Mouse (Mus musculus) stomach, embryonic 14.5 days (tissue): Measurements from ENCODE around the gene Taar4. TPM values are rescaled to one million over a fixed set of nuclear protein-coding genes. Genes with fewer than 3 reads are reported as not detected.

Source experiments
- ATAC-seq: fragments of 200-750 bp; cut with Nextera tagmentation; 2 replicates; pipeline ENCODE4 v1.8.0; 2017; ENCODE audit warnings: low read depth, moderate TSS enrichment; ENCODE audit not compliant: insufficient number of reproducible peaks, insufficient read depth, low FRiP score
- H3K27ac ChIP-seq: fragments of 300-500 bp; sonication (generic); 2 replicates; pipeline ENCODE4 v1.5.1; 2014; ENCODE audit warnings: mild to moderate bottlenecking, low read length, moderate library complexity, mixed read lengths
- H3K27me3 ChIP-seq: fragments of 300-500 bp; sonication (generic); 2 replicates; pipeline ENCODE4 v1.6.1; 2014; ENCODE audit warnings: low read length, control low read depth, mixed read lengths; ENCODE audit not compliant: control insufficient read depth, insufficient read depth
- H3K36me3 ChIP-seq: fragments of 300-500 bp; sonication (generic); 2 replicates; pipeline ENCODE4 v1.6.1; 2014; ENCODE audit warnings: mild to moderate bottlenecking, control low read depth, low read length, moderate library complexity, mixed read lengths; ENCODE audit not compliant: control insufficient read depth, insufficient read depth
- H3K4me1 ChIP-seq: fragments of 300-500 bp; sonication (generic); 2 replicates; pipeline ENCODE4 v1.6.1; 2014; ENCODE audit warnings: low read length, control low read depth, mixed read lengths; ENCODE audit not compliant: control insufficient read depth, insufficient read depth
- H3K4me2 ChIP-seq: fragments of 300-500 bp; sonication (generic); replicated peaks from 2 replicates; pipeline ENCODE4 v1.6.1; 2014; ENCODE audit warnings: low read depth, low read length, control low read depth
- H3K4me3 ChIP-seq: fragments of 300-500 bp; sonication (generic); 2 replicates; pipeline ENCODE4 v1.5.1; 2014; ENCODE audit warnings: low read depth, low read length, control low read depth
- H3K9ac ChIP-seq: fragments of 300-500 bp; sonication (generic); replicated peaks from 2 replicates; pipeline ENCODE4 v1.6.1; 2014; ENCODE audit warnings: low read depth, mild to moderate bottlenecking, control low read depth, low read length, moderate library complexity, mixed read lengths
- H3K9me3 ChIP-seq: fragments of 300-500 bp; sonication (generic); 2 replicates; pipeline ENCODE4 v1.6.1; 2016; ENCODE audit warnings: low read depth, low read length, control low read depth; ENCODE audit not compliant: control insufficient read depth
- WGBS: fragments of 180-500 bp; shearing (Covaris S2); extraction: QIAGEN DNeasy Blood & Tissue Kit; methylation state at CpG from one replicate; pipeline ENCODE4 v1.1.7; 2014; 5-methylcytosine and 5-hydroxymethylcytosine counted together
- polyA plus RNA-seq: library from polyadenylated mRNA; unstranded; fragments of >200 nt; fragmentation: Nextera tagmentation; extraction: Ambion mirVana; gene quantifications from 2 replicates; pipeline ENCODE4 v1.2.1, GENCODE M21; 2014

Taar4 gene
- polyA plus RNA-seq, 1 experiment from 2014 or later = not detected

- Histone ChIP-seq H3K4me2 (no peak within 1 kb of the TSS), H3K9me3 (no peaks in the 10 kb centered on the region), H3K27me3 (no peaks in the 10 kb centered on the region), H3K36me3 (no peaks in the 10 kb centered on the region), H3K4me1 (no peaks in the 10 kb centered on the region), H3K4me3 (no peak within 1 kb of the TSS), H3K27ac (no peak within 1 kb of the TSS), H3K9ac (no peak within 1 kb of the TSS)
- WGBS = 71% methylated on average over 8 of the region's 8 CpGs
- no peak for ATAC-seq
Measured at GRCm38 (mm10) chr10:23985546-23985945, 25.3 kb downstream of the Taar4 start, which contains the start of gene Taar6. TSS of gene Taar6 (minus strand) at chr10:23985646.

- Histone ChIP-seq H3K4me1 (no peaks in the 10 kb centered on the region), H3K4me2 (no peak overlapping the region), H3K36me3 (no peaks in the 10 kb centered on the region), H3K9me3 (no peaks in the 10 kb centered on the region), H3K27ac (no peak overlapping the region), H3K4me3 (no peak overlapping the region), H3K9ac (no peak overlapping the region), H3K27me3 (no peaks in the 10 kb centered on the region)
- no peak for ATAC-seq
- 78% methylated on average over 5 of the region's 5 CpGs for WGBS
Measured at GRCm38 (mm10) chr10:23986419-23986818, 26.1 kb downstream of the Taar4 start.

GRCm38 (mm10) chr10:23993381-23993780 is 33.1 kb downstream of the Taar4 start, which contains the start of gene Taar7a:
TSS of gene Taar7a (minus strand) at chr10:23993481.
- Histone ChIP-seq H3K36me3 (no peaks in the 10 kb centered on the region), H3K27me3 (no peaks in the 10 kb centered on the region), H3K9ac (no peak within 1 kb of the TSS), H3K4me3 (no peak within 1 kb of the TSS), H3K27ac (no peak within 1 kb of the TSS), H3K9me3 (no peaks in the 10 kb centered on the region), H3K4me2 (no peak within 1 kb of the TSS), H3K4me1 (no peaks in the 10 kb centered on the region)
- no peak for ATAC-seq
- 87% methylated on average over 3 of the region's 3 CpGs for WGBS

- no peaks in the 10 kb centered on the region for H3K27me3 ChIP-seq
- no peaks in the 10 kb centered on the region for H3K9me3 ChIP-seq
- no peaks in the 10 kb centered on the region for H3K4me1 ChIP-seq
- no peak within 1 kb of the TSS for H3K4me2 ChIP-seq
- H3K36me3 ChIP-seq = no peaks in the 10 kb centered on the region
- no peak within 1 kb of the TSS for H3K9ac ChIP-seq
- no peak within 1 kb of the TSS for H3K27ac ChIP-seq
- no peak within 1 kb of the TSS for H3K4me3 ChIP-seq
- ATAC-seq = no peak
- WGBS = 68% methylated on average over 1 of the region's 1 CpGs
Measured at GRCm38 (mm10) chr10:23999639-24000038, 39.3 kb downstream of the Taar4 start, which contains the start of gene Taar7b. TSS of gene Taar7b (plus strand) at chr10:23999939.

- Histone ChIP-seq H3K27ac (no peak overlapping the region), H3K36me3 (no peaks in the 10 kb centered on the region), H3K27me3 (no peaks in the 10 kb centered on the region), H3K4me3 (no peak overlapping the region), H3K9me3 (no peaks in the 10 kb centered on the region), H3K4me2 (no peak overlapping the region), H3K9ac (no peak overlapping the region), H3K4me1 (no peaks in the 10 kb centered on the region)
- ATAC-seq = no peak
- 62% methylated on average over 1 of the region's 1 CpGs for WGBS
Measured at GRCm38 (mm10) chr10:24006442-24006841, 46.1 kb downstream of the Taar4 start.

- no peak overlapping the region for H3K9ac ChIP-seq
- no peaks in the 10 kb centered on the region for H3K27me3 ChIP-seq
- no peak for ATAC-seq
- H3K36me3 ChIP-seq = no peaks in the 10 kb centered on the region
- H3K27ac ChIP-seq = no peak overlapping the region
- 24% methylated on average over 2 of the region's 2 CpGs for WGBS
- no peaks in the 10 kb centered on the region for H3K9me3 ChIP-seq
- no peak overlapping the region for H3K4me3 ChIP-seq
- no peak overlapping the region for H3K4me2 ChIP-seq
- H3K4me1 ChIP-seq = no peaks in the 10 kb centered on the region
Measured at GRCm38 (mm10) chr10:24007034-24007433, 46.7 kb downstream of the Taar4 start.

- WGBS = 84% methylated on average over 1 of the region's 1 CpGs
- no peak overlapping the region for H3K4me2 ChIP-seq
- no peaks in the 10 kb centered on the region for H3K27me3 ChIP-seq
- no peak overlapping the region for H3K9ac ChIP-seq
- no peak overlapping the region for H3K27ac ChIP-seq
- H3K36me3 ChIP-seq = no peaks in the 10 kb centered on the region
- H3K9me3 ChIP-seq = no peaks in the 10 kb centered on the region
- no peak overlapping the region for H3K4me3 ChIP-seq
- no peak for ATAC-seq
- no peaks in the 10 kb centered on the region for H3K4me1 ChIP-seq
Measured at GRCm38 (mm10) chr10:24008143-24008542, 47.8 kb downstream of the Taar4 start.

Other genes with a start within 250 kb of the Taar4 start
- 247 and 248 TPM in 2 replicates for gene Rps12, start 173.2 kb upstream of the Taar4 start, polyA plus RNA-seq
- 17.3 and 23.7 TPM in 2 replicates for gene Slc18b1, start 163.5 kb upstream of the Taar4 start, polyA plus RNA-seq
- gene Vnn3, start 109.0 kb upstream of the Taar4 start, polyA plus RNA-seq = 0.27 TPM in 1 of 2 replicates, not detected in the other
- 1.9 and 2.5 TPM in 2 replicates for gene Vnn1, start 65.8 kb upstream of the Taar4 start, polyA plus RNA-seq
- not detected in 2 replicates for gene Taar1, start 40.1 kb upstream of the Taar4 start, polyA plus RNA-seq
- gene Taar2, start 21.9 kb upstream of the Taar4 start, polyA plus RNA-seq = not detected in 2 replicates
- not detected in 2 replicates for gene Taar3, start 10.9 kb upstream of the Taar4 start, polyA plus RNA-seq
- not detected in 2 replicates for gene Taar5, start 10.2 kb downstream of the Taar4 start, polyA plus RNA-seq
- not detected in 2 replicates for gene Taar6, start 25.2 kb downstream of the Taar4 start, polyA plus RNA-seq
- gene Taar7a, start 33.0 kb downstream of the Taar4 start, polyA plus RNA-seq = not detected in 2 replicates
- gene Taar7b, start 39.4 kb downstream of the Taar4 start, polyA plus RNA-seq = not detected in 2 replicates
- not detected in 2 replicates for gene Taar7d, start 66.7 kb downstream of the Taar4 start, polyA plus RNA-seq
- gene Taar7e, start 77.1 kb downstream of the Taar4 start, polyA plus RNA-seq = not detected in 2 replicates
- gene Taar7f, start 89.0 kb downstream of the Taar4 start, polyA plus RNA-seq = not detected in 2 replicates
- gene Taar8a, start 116.0 kb downstream of the Taar4 start, polyA plus RNA-seq = not detected in 2 replicates
- not detected in 2 replicates for gene Taar8b, start 131.8 kb downstream of the Taar4 start, polyA plus RNA-seq
- not detected in 2 replicates for gene Taar8c, start 141.4 kb downstream of the Taar4 start, polyA plus RNA-seq
- gene Taar9, start 149.0 kb downstream of the Taar4 start, polyA plus RNA-seq = not detected in 2 replicates
- gene Stx7, start 188.8 kb downstream of the Taar4 start, polyA plus RNA-seq = 93.1 and 93.2 TPM in 2 replicates